ENCODE assay signal across 18 mouse cellular contexts in the genomic region with DNA sequence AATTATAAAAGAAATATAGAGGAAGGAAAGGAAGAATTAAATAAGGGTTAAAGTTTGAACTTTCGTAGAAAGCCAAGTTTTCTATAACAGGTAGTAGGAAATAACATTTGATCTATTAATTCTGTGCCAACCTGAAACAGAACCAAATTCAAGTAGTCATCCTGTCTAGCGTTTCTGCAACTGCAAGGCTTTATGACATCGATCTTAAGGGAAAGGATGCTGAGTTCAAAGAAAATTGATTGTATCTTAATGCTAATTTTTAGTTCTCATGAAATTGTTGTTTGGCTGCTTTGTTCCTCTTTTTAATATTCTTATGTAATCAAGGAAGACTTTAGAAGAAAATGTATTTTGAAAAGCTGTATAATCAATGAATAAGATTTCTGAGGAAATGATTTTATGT.
"Had no signal": no experiment of that assay in that cellular context is flagged by ENCODE, and none has a peak within 500 bp of the region (broad histone marks: within the 10 kb centered on the region; RNA-seq: fewer than 3 reads in every experiment).

No protein-coding gene starts in this region.

- DNase-seq: cerebellum, adult 9-10 months; cerebellum, adult 9-11 months; cerebellum, postnatal 10 days; cerebellum, postnatal 14 days; cerebellum, postnatal 36 days; embryo, embryonic 11 days; forebrain, postnatal 0 days; gastrocnemius, adult 2 months; gastrocnemius, postnatal 10 days; gastrocnemius, postnatal 14 days; gastrocnemius, postnatal 25 days; gastrocnemius, postnatal 36 days; heart, adult 18-20 months; heart, adult 2 months had no signal

- ATAC-seq: forebrain, embryonic 13.5 days; forebrain, embryonic 14.5 days; forebrain, embryonic 15.5 days; forebrain, embryonic 16.5 days; forebrain, postnatal 0 days had no signal
